In genomic region chr6:92617183-92617582, GRCm38 (mm10) we compare ENCODE assay signal across 21 mouse cellular contexts.
A peak's percentile ranks its signal among the peaks of the same experiment; 100 is the strongest.
DNase-seq lines count a peak whose midpoint lies in the region; ATAC-seq and TF ChIP-seq lines count a peak whose summit lies in the region.
"Had no signal": no experiment of that assay in that cellular context is flagged by ENCODE, and none has a peak within 500 bp of the region (broad histone marks: within the 10 kb centered on the region; RNA-seq: fewer than 3 reads in every experiment).

No protein-coding gene starts in this region.

- DNase-seq in frontal cortex, postnatal 36 days (ENCODE audit: low spot score in 2 of 2): no peak
- no peak for DNase-seq in layer of hippocampus, adult 2 months (ENCODE audit: low spot score in 2 of 2)
- no peak for DNase-seq in layer of hippocampus, postnatal 36 days
- peak; percentile 24 for DNase-seq in right cerebral cortex, postnatal 4 days
- no peak for DNase-seq in right cerebral cortex, postnatal 14 days
- no peak for DNase-seq in kidney, adult 9 months
- DNase-seq: adrenal gland, adult 2 months; adrenal gland, postnatal 10 days; adrenal gland, postnatal 25 days; cerebellum, adult 11 months; cerebellum, adult 18-20 months; cerebellum, adult 8-10 months; cerebellum, adult 9-11 months; cerebellum, postnatal 14 days; cerebellum, postnatal 36 days had no signal

- H3K4me3 ChIP-seq in layer of hippocampus, adult 2 months: no peak overlapping the region
- H3K4me3 ChIP-seq: embryonic facial prominence, embryonic 10.5 days; embryonic facial prominence, embryonic 12.5 days; forebrain, embryonic 12.5 days had no signal

- peak overlapping the region; percentile 44; the same call in 1 of the 2 replicates for H3K27ac ChIP-seq in layer of hippocampus, adult 2 months
- H3K27ac ChIP-seq: embryonic facial prominence, embryonic 10.5 days; embryonic facial prominence, embryonic 12.5 days; forebrain, embryonic 12.5 days had no signal

- peak; percentile 79 for ATAC-seq in frontal cortex, adult (ENCODE audit: low TSS enrichment)
- ATAC-seq: forebrain, embryonic 14.5 days; forebrain, embryonic 16.5 days had no signal

- TF ChIP-seq CTCF in layer of hippocampus, adult 2 months (conservative IDR thresholded peaks at IDR 0.05): no peak
